Mouse (Mus musculus): ENCODE measurements around the gene Ctsa. TPM values are rescaled to one million over a fixed set of nuclear protein-coding genes. Genes with fewer than 3 reads are reported as not detected.
A peak's percentile ranks its signal among the peaks of the same experiment; 100 is the strongest.
"Not testable (repeated sequence)": the region's sequence is repeated elsewhere in the genome, so short reads cannot be mapped to it uniquely, and the experiment has no call there.

Ctsa gene
- total RNA-seq, 2 experiments from 2014 or later, result 58.0 to 87.0 TPM

DNA sequence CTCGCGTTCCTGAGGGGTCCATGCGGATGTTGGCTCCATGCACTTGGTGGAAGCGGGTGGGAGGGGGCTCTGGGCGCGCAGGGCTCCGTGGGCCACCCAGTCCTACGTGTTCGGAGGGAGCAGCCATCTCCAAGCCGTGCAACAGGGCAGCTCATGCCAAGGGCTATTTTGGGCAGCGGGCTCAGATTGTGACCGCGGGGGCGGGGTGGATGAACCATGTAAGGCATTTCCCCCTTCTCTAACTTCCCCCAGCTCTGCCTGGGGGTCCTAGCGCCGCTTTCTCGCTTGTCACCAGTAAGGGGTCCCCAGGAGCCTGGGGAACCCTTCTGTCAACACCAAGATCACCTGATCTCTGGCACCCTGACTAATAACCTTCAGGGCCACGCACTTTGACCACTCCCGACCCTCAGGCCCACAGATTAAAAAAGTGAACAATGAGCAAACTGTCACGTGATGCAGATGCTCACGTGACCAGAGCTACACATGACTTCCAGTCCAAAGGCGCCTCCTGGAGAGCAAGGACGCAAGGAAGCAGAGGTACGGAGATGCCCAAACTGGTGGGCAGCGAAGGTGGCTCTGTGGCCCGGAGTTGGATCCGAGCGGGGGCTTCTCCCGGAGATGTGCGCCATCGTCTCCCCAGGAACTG is 764 bp downstream of the Ctsa start, which contains the start of gene Neurl2:
Gene Neurl2, minus strand, starts transcription at position 143 of the 646 bp plus-strand sequence.
- ATAC-seq (replicated peaks; ENCODE audit: low FRiP score, low TSS enrichment, poor library complexity, severe bottlenecking), result peak; percentile 62

DNA sequence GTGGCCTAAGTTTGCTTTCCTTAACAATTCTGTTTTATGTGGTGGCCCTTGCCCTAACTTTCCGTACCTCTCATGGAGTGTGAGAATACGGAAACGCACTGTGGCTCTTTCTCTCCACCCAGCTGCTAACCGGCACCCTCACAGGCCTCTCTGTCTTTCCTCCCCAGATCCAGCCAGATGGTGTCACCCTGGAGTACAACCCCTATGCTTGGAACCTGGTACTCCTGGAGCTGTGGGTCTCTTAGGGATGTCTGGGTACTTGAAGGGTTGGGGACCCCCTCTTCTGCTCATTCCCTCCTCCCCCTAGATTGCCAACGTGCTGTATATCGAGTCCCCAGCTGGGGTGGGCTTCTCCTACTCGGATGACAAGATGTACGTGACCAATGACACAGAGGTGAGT is 1.9 kb downstream of the Ctsa start:
- ATAC-seq (replicated peaks; ENCODE audit: low FRiP score, low TSS enrichment, poor library complexity, severe bottlenecking), result no peak

DNA sequence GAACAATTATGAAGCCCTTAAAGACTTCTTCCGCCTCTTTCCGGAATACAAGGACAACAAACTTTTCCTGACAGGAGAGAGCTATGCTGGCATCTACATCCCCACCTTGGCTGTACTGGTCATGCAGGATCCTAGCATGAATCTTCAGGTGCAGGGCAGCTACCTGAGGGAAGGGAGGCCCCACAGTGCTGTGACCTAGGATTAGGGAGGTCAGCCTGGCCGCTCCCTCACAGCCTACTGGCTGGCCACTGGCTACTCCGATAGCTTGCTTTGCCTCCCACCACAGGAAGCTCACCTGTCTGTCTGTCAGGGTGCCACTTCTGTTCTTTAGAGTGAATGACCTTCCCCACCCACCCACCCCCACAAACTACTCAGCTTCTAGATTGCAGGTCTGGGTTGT is 2.5 kb downstream of the Ctsa start:
- no peak for ATAC-seq (replicated peaks; ENCODE audit: low FRiP score, low TSS enrichment, poor library complexity, severe bottlenecking)

DNA sequence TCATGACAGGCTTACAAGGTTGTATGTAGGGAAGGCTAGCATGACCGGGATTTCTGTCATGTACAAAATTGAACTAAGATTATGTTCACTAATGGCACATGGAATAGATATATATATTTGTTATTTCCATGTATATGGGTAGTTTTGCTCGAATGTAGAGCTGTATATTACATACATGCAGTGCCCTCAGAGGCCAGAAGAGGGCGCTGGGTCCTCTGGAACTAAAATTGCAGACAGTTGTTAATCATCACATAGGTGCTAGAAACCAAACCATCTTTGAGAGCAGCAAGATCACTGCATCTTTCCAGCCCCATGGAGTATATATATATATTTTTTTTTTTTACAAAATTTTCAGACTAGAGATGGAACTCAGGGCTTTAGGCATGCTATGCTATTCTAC is 13.1 kb downstream of the Ctsa start:
- ATAC-seq (replicated peaks; ENCODE audit: low FRiP score, low TSS enrichment, poor library complexity, severe bottlenecking), result no peak

DNA sequence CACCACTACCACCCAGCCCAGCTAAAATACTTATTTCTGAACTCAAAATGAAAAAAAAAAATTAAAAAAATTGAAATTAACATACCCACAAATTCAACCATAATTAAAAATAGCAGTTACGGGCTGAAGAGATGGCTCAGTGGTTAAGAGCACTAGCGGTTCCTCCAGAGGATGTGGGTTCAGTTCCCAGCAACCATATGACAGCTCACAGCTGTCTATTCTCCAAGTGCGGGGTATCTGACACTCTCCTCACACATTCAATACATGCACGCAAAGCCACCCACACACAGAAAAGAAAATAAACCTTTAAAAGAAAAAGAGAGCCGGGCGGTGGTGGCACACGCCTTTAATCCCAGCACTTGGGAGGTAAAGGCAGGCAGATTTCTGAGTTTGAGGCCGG is 17.4 kb downstream of the Ctsa start:
- ATAC-seq (replicated peaks; ENCODE audit: low FRiP score, low TSS enrichment, poor library complexity, severe bottlenecking), result no peak

DNA sequence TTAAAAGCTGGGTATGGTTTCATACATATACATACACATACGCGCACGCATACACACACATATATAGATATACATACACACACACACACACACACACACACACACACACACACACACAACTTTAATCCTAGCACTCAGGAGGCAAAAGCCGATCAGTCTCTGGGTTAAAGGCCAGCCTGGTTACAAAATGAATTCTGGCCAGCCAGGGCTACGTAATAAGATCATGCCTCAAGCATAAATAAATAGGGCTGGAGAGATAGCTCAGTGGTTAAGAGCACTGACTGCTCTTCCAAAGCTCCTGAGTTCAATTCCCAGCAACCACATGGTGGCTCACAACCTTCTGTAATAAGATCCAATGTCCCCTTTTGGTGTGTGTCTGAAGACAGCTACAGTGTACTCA is 22.9 kb downstream of the Ctsa start:
- ATAC-seq (replicated peaks; ENCODE audit: low FRiP score, low TSS enrichment, poor library complexity, severe bottlenecking), result not testable (repeated sequence)

DNA sequence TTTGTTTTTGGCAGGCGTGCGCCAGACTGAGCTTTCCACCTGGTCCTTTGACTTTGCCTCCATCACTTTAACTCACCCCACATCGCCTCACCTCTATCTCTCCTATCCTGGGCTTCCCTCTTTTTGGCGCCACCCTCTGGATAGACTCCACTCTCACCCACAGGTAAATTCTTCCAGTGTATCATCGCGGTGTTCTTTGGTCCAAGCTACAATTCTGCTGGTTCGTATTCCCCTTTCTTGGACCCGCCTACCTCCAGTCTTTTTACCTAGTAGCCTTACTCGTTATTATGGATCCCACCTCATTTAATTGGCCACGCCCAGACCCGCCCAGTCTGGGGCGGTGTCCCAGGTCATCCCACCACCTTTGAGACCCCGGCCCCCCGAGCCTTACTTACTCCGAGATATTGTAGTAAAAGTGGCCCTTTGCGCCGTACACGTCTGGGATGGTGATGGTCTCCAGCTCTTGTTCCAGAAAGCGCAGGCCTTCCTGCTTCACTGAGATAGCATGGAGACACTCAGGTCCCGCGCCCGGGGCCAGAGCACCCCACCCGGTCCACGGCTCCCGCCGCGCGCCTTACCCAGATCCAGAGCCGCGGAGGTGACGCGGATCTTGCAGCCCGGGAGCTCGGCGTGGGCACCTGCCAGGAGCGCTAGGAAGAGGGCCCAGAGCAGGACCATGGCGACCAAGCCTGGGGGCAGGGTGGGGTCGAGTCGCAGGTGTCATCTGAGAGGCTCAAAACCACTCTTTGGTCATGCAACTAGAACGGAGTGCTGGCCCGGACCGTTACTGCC is 23.8 kb downstream of the Ctsa start:
- ATAC-seq (replicated peaks; ENCODE audit: low FRiP score, low TSS enrichment, poor library complexity, severe bottlenecking), result 0 out of 2 replicates have a peak, but pooled peaks have one; percentile 9

DNA sequence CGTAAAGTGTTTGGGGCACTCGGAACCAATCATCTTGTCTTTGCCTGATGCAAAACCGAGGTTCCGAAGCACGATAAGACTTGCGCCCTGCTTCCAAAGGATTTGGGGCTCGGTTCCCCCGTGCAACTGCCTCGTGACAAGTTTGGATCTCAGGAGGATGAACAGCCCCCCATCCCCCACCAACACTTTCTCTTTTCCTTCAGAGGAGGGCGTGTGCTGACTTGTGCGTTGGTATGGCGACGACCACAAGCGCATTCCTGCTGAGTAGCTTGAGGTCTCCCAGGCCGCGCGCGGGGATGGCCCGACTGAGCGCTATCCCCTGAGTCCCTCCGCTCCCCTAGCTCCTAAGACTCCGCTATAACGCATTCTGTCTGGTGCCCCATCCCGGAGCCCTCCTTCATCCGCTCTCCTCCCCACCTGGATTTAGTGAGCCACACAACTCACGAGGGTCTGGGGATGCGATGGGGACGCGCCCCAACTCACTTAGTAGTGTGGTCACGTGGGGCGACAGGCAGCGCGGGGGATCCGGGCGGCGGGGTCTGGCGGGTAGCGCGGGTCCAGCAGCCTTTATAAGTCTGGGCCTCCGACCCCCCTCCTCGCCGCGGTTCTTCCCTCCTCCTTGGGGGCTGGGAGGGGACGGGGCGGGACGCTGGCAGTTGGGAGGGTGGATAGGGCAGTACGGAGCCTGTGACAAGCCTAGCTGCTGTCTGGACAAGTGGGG is 24.6 kb downstream of the Ctsa start, which contains the start of gene Pltp:
Gene Pltp, minus strand, starts transcription at position 611 of the 721 bp plus-strand sequence.
- peak; percentile 43; the same call in 1 of the 2 replicates for ATAC-seq (replicated peaks; ENCODE audit: low FRiP score, low TSS enrichment, poor library complexity, severe bottlenecking)

DNA sequence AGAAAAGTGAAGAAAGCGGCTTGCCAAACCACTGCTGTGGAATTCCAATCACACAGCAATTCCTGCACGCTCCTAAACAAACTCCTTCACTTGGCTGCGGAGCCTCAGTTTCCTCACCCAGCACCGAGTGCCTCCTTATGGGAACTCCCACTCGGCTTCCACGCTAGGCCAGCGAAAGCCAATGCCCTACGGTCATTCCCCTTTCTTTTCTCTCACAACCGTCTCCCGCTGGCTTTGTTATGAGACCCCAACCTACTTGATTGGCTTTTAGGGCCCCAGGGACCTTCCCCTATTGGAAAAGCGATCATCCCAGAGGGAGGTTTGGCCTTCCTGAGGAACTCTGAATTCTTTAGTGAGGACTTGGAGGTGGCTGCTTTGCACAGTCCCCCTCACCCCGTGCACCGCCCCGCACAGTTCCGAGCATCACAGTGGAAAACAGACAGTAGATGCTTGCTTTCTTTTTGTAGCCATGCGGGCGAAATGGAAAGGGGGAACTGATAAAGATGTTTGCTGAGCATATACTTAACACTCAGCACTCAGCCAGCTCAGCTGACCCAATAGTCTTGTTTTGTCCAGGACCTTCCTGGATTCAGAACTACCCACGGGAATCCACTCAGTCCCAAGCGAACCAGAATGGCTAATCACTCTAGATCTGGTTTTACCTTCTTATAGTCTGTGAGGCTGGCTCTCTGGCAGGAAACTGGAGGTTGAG is 25.3 kb downstream of the Ctsa start:
- no peak for ATAC-seq (replicated peaks; ENCODE audit: low FRiP score, low TSS enrichment, poor library complexity, severe bottlenecking)

DNA sequence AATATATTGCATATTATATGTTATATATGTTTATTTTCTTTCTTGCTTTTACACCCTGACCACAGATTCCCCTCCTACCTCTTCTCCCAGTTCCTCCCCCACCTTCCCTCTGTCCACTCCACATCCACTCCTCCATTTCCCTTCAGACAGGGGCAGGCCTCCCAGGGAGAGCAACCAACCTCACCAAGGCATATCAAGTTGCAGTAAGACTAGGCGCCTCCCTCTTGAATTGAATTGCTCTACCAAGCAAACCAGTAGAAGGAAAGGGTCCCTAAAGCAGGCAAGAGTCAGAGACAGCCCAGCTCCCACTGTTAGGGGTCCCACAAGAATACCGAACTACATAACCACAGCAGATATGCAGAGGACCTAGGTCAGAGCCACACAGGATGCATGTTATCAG is 26.5 kb downstream of the Ctsa start:
- no peak for ATAC-seq (replicated peaks; ENCODE audit: low FRiP score, low TSS enrichment, poor library complexity, severe bottlenecking)

DNA sequence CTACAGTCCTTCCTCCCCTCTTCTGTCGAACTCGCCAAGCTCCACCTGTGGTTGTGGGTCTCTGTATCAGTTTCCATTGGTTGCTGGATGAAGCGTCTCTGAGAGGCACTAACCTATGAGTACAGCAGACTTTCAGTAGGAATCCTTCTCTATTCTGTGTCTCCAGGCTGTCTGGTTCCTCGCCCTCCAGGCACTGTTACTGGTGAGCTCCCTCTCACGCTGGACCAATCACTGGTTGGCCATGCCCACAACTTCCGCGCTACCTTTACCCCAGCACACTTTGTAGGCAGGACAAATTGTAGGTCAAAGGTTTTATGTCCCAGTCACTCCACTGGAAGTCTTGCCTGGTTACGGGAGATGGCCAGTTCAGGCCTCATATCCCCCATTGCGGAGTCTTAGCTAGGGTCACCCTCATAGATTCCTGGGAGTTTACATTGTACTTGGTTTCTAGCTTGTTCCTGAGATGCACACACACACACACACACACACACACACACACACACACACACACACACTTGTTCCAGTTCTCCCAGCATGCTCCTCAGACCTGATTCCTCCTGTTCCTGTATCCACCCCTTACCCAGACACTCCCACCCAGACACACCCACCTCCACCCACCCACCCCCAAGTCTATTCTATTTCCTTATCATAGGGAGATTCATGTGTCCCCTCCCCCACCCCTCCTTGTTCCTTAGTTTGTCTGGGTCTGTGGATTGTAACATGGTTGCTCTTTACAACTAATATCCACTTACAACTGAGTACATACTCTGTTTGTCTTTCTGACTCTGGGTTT is 27.2 kb downstream of the Ctsa start:
- no peak for ATAC-seq (replicated peaks; ENCODE audit: low FRiP score, low TSS enrichment, poor library complexity, severe bottlenecking)

DNA sequence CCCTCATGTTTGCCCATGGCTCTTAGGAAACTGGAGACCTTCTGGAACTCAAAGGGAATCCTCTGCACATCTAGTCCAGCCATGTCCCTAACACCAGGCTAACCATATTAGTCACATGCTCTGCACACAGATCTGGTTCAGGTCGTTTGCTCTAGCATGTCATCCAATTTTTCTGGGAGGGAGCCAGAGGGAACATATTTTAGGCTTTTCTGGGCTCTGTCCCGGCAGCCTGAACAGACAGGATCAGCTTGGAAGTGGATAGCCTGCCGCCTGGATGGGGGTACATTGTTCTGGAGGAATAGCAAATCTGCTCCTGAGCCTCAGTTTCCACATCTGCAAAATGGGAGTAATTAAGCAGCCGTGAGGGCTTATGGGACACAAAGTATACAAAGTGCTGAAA is 28.4 kb downstream of the Ctsa start:
- no peak for ATAC-seq (replicated peaks; ENCODE audit: low FRiP score, low TSS enrichment, poor library complexity, severe bottlenecking)

DNA sequence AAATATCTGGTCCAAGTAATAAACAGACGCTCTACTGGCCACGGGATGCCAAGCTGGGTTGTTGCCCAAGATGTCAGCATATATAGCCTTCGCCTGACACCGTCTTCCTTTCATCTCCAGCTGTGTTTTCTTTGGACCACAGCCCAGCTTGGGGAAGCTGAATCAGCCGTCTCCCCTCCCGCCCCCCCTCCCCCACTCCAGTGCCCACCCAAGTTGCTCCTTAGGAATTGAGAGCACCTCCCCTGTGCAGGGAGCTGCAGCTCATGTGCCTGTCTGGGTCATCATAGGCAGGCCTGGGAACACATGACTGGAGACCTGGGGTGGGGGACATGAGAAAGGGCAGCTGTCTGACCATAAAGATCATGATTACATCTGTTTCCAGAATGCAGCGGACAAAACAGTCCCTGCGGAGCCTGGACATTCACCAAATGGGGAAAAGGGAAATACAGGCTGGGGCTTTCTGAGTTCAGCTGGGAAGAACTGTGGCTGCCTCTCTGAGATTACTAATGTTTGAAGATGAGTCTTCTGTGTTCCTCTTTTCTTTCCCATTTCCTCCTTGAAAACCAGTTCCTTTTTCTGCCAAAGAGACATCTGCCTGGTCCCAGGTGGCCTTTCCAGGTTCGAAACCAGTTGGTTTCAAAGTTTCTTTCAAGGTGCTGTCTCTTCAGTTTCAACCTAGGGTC is 29.6 kb downstream of the Ctsa start:
- no peak for ATAC-seq (replicated peaks; ENCODE audit: low FRiP score, low TSS enrichment, poor library complexity, severe bottlenecking)

DNA sequence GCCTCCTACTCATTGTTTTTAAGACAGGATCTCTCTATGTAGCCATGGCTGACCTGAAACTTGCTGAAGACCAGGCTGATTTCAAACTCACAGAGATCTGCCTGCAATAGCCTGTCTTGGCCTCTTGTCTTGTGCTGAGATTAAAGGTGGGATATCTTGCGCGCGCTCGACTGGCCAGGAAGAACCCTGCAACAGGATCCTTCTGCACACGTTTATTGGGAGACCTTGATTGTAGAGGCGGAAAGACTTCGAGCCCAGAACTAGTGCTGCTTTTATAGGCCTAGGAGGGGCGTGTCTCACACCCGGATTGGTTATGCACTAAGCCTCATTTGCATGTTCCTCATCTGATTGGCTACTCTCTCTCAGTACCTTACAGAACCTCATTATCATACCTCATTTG is 30.7 kb downstream of the Ctsa start:
- not testable (repeated sequence) for ATAC-seq (replicated peaks; ENCODE audit: low FRiP score, low TSS enrichment, poor library complexity, severe bottlenecking)

DNA sequence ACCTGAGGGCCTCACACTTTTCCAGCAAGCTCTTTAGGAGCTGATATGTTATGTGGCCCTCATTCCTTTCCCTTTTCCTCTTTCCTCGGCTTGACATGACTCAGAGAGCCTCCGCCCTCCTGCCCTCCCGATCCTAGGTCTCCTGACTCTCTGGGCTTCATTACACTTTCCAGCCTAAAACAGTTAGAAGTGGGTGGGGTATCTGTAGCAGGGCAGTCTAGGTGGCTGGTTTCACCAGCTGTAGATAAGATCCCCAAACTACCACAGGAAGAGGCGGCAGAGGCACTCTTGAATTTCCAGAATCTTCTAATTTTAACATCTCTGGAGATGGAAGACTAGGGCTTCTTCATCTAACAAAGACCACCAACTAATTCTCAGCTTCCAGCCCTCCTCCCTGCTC is 31.9 kb downstream of the Ctsa start:
- ATAC-seq (replicated peaks; ENCODE audit: low FRiP score, low TSS enrichment, poor library complexity, severe bottlenecking), result peak; percentile 64

DNA sequence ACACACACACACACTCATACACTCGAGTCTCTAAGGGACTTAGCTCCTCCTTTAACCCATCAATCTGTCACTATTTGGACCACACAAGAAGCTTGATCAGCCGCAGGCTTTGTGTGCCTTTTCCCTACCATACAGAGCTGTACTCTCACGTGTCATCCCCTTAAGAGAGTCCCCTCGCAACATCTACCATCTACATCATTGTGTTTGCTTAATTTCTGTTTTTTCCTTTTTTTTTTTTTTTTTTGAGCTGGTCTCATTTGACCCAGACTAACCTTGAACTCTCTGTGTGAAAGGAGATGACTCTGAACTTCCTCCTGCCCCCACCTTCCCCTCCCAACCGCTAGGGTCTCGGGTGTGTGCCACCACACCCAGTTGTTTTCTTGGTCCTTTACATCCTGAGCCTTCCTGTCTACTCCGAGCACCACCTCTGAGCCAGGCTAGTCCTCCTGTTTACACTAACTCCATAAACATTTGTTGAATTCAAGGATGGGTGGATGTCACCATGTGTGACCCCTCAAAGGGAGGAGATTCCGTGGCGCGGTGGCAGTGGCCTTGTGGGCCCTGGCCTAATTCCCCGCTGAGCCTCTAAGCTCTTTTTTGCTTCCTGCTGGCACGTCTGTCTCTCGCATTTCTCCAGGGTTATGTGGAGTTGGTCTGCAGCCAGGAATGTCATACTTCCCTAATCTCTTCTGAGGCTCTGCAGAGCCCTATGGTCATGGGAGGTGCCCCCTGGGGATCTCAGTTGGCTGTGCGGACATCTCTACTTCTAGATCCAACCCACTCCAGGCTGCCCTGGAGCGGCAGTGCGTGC is 34.3 kb downstream of the Ctsa start:
- 0 out of 2 replicates have a peak, but pooled peaks have one; percentile 25 for ATAC-seq (replicated peaks; ENCODE audit: low FRiP score, low TSS enrichment, poor library complexity, severe bottlenecking)

DNA sequence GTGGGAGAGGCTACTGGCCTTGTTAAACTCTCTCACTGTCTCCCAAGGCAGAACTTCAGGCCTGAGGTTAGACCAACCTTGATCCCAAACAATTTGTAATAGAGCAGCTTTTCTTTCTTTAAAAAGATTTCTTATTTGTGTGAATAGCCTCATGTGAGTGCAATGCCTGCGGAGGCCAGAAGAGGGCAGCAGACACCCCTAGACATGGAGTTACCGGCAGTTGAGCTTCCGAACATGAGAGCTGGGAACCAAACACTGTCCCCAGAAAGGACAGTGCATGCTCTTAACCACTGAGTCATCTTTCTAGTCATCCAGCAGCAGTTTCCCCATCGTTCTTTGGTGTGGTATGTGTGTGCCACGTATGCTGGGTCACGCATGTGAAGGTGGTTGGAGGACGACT is 34.9 kb downstream of the Ctsa start:
- no peak for ATAC-seq (replicated peaks; ENCODE audit: low FRiP score, low TSS enrichment, poor library complexity, severe bottlenecking)

DNA sequence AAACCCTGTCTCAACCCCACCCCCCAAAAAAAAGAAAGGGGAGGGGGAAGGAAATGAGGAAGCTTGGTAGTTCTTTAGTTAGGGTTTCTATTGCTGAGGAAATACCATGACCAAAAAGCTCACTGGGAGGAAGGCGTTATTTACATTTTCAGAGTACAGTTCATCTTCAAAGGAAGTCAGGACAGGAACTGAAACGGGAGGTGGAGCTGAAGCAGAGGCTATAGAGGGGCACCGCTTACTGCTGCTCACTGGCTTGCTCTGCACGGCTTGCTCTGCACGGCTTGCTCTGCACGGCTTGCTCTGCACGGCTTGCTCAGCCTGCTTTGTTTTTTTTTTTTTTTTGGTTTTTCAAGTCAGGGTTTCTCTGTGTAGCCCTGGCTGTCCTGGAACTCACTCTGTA is 35.8 kb downstream of the Ctsa start:
- ATAC-seq (replicated peaks; ENCODE audit: low FRiP score, low TSS enrichment, poor library complexity, severe bottlenecking), result no peak

Measured in megakaryocyte-erythroid progenitor cell, adult 5-6 weeks (primary cell).